Mouse (Mus musculus) ES-Bruce4 (cell line): ENCODE measurements around the gene Ppp1r15a.

Experiments
- CTCF ChIP-seq: IDR thresholded peaks from one replicate; pipeline ENCODE4 v1.8.1; 2011; ENCODE audit warnings: low read depth, low read length
- POLR2A ChIP-seq: IDR thresholded peaks from one replicate; pipeline ENCODE4 v1.8.1; 2011; ENCODE audit warnings: low read length; ENCODE audit not compliant: insufficient read depth

DNA sequence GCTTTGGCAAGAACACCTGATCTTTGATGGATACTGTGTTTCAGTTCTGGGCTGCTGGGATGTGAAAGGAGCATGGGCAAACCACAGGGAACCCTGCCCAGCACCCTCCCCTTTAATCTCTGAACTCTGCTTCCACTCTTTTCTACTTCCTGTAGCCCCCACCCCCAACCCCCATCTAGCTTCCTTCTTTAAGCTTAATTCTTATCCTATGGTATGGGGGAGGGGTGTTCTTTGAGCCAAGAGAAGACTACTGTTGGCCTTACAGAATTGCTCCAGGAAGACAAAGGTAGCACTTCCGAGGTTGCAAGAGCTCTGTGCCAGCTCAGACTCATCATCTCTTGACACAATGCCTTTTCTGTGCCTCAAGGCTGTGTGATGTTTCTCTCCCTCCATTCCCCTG lies 45.9 kb upstream of the Ppp1r15a start:
- no peak for TF ChIP-seq POLR2A
- no peak for TF ChIP-seq CTCF
